Mouse (Mus musculus): Measurements from ENCODE around the gene Atp2a3.
A peak's percentile ranks its signal among the peaks of the same experiment; 100 is the strongest.

Gene Atp2a3

DNA sequence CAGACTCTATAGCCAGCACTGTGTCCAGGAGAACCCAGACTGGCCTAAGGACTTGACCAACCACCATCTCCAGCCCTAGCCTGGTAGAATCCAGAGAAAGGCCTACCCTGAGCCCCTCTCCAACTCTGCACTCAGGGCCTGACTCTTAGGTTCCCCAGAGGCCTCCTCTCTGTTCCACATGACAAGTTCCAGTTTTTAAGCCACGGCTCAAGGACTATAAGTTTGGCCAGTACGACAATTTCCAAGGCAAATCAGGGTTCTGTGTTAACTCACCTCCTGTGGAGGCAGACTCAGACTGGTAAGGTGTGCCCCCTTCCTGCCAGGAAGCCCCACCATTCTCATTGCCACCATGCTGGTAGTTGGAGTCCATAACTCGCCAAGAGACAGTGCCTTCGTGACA, 6.8 kb upstream of the Atp2a3 start:
- no peak for DNase-seq (ENCODE audit: low spot score)

DNA sequence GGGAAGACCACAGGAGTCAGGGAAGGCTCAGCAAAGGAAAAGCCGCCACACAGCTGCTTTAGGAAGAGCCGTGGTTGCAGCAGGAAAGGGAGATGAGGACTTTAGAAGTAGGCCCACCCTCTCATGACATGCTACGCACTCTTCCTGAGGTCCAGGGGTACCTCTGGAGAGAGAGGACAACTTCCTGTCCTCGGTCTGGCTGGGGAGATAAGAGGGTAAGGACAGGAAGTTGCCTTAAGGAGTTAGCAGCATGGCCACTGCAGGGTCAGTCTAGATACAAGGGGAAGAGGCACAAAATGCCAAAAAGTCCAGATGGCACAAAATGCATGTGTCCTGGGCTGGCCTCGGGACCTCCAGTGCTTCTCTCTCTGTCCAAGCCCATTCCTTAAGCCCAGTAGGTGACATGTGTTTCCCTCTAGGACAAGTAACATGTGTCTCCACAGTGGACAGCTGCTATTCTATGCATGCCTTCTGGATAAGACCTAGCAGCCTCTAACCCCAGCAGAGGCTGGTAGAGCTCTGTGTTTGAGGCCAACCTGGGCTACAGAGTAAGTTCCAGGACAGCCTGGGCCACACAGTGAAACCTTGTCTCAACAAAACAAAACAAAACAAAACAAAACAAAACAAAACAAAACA, 5.5 kb upstream of the Atp2a3 start:
- DNase-seq (ENCODE audit: low spot score) = no peak

DNA sequence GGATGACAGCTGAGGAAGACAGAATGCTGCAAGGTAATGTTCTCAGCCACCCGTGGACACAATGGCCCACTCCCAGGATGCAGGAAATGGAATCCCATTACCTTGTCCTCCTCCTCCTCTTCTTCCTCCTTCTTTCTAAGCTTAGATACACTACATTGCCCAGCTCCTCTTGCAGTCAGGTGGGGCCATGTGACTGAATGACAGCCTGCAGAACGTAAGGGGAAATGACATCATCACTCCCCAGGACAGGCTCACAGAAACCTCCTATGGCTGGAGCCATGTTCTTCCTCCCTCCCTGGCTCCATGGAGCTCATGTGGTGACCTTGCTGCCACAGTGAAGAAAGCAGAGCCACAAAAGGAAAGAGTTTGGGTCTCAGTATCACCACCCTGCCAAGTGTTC, 3.7 kb upstream of the Atp2a3 start:
- DNase-seq (ENCODE audit: low spot score) = no peak

DNA sequence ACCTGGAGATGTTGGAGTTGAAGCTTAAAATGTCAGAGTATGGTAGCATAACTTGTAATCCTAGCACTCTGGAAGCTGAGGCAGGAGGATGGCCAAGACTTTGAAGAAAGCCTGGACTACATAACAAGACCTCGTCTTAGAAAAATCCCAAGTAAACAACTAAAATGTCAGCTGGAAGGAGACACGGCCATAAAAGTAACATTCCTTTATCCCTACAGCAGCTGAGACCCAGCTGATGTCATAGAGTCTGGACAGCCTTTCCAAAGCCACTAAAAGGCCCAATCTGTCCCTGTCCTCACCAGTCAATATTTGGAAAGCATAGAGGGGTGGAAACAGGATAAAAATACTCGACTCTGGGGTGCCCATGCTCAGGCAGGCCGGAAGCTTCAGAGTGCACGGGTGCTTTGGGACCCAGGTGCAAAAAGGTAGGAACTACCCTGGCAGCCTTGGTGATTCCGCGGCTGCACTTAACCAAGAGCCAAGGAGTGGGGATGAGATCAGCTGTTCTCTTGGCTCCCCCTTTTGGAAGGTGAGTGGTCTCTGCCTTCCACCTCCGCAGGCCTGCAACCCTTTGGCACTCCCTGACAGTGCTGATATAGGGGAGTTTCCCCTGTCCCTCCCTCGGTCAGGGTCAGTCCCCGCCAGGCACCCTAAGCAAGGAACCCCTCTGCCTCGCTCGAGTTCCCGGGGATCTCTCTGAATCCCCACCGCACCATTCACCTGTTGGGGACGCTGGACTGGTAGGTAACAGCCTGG, 867 bp upstream of the Atp2a3 start:
- no peak for DNase-seq (ENCODE audit: low spot score)

DNA sequence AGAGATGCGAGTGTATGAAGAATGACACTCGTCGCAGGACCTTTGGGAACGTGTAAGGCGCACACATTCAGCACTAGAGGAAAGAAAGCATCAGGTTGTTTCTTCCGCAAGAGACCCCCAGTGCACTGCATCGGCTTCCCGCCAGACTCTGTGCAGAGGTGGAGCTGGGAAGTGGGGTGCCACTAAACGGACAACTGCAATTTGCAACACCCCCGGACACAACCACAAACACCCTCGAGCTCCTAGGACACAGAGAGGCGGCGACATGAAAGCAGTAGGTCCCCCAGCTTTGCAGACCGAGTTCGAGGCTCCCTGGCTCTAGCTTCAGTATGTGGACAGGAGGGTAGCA, 272 bp upstream of the Atp2a3 start:
- no peak for DNase-seq (ENCODE audit: low spot score)

DNA sequence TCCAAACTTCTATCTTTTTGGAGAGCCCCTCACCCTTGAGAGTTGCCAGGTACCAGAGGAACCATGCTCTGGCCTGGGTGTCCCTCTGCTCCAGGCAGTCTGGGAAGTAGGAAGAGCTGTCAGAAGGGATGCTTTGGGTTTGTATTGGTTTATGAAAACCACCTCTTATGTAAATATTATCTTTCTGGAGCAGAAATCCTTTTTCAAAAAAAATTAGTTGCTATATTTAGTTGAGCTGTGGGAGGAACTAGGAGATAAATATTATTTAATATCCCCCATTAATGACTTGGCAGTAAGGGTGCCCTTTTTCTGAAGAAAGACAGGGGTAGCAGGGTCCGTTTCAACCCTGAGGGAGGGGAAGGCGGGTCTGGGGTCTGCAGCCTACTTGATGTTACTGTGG, 1.4 kb downstream of the Atp2a3 start:
- DNase-seq (ENCODE audit: low spot score) = no peak

DNA sequence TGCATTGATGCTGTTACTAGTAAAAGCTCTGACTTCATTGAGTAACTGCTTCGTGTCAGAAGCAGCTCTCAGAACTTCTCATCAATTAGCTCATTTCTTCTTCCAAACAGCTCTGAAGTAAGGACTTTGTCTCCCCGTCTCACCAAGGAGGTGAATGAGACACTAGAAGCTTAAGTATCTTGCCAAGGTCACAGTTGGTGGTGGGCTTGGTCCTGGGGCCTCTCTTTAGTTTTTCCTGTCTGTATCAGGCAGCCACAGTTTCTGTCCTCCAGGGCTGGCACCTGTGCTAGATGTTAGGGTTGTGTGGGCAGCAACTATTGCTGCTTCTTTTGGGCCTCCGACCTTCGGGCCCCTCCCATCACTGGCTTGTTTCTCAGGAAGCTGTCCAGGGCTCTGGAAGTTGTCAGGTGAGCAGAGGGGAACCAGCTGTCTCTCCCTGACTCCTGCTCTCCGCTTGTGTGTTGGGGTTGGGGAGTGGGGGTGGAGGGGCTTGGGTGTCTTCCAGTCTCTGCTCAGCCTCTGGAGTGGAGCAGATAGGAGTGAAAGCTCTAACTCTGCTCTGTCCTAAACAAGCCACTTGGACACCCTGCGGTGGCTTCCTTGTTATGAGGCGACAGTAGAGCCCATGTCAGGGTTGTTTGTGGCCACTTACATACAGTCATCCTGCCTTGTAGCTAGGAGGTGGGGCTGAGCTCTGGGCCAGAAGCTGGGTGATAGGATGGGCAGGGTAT, 2.3 kb downstream of the Atp2a3 start:
- no peak for DNase-seq (ENCODE audit: low spot score)

DNA sequence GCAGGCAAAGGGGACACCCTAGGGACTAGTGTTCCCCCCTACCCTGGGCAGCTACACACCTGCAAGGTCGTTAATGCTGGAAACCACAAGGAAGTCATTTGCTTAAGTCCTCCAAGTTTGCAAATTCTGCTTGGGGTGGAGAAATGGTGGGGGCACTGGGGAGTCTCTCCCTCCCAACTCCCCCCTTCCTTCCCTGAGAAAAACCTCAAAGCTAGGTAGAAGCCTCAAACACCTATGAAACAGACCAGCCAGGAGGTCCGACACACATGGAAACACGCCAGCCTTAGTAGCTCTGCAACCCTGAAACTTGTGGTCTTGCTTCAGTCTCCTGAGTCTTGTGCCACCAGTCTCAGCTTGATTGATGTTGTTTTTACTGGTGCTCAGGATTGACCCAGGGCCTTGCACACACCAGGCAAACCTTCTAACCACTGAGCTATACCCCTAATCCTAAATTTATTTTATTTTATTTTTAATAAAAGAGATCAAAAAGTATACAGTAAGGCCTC, 2.9 kb downstream of the Atp2a3 start:
- no peak for DNase-seq (ENCODE audit: low spot score)

DNA sequence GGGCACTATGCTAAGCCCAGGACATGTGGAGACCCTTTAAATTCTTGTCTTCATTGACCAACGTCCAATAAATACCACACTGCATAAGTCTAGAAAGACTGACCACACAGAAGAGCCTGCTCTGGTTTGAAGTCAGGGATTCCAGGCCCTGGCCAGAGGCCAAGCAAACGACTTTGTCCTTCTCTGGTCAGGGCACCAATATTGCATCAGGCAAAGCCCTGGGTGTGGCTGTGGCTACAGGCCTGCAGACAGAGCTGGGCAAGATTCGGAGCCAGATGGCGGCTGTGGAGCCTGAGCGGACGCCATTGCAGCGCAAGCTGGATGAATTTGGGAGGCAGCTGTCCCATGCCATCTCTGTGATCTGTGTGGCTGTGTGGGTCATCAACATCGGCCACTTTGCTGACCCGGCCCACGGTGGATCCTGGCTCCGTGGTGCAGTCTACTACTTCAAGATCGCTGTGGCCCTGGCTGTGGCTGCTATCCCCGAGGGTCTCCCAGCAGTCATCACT, 14.1 kb downstream of the Atp2a3 start:
- DNase-seq (ENCODE audit: low spot score) = no peak

DNA sequence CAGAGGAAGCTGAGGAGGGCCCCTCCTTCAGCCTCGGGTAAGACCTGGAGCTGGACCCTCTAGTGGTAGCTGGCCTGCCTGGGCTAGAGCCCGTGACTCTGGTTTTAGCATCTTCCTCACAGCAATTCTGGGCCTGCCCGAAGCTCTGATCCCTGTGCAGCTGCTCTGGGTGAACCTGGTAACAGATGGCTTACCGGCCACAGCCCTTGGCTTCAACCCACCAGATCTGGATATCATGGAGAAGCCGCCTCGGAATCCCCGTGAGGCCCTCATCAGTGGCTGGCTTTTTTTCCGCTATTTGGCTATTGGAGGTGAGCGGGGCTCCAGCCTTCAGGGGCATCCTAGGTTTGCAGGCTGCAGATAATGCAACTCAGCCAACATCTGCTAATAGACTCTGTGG, 21.5 kb downstream of the Atp2a3 start:
- no peak for DNase-seq (ENCODE audit: low spot score)

DNA sequence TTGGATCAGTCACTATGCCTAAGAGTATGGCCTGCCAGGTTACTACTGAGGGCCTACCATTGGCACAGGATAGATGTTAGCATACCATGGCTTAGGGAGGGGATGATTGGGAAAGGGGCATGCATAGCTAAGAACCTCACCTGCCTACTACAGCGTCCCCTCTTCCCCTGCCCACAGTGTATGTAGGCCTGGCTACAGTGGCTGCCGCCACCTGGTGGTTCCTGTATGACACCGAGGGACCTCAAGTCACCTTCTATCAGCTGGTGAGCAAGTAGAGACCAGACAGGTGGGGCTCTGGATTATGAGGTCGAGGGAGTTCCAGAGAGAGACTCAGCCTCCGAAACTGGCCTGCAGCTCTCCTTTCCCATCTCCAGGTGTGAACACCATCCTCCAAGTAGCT, 22.3 kb downstream of the Atp2a3 start:
- DNase-seq (ENCODE audit: low spot score) = no peak

DNA sequence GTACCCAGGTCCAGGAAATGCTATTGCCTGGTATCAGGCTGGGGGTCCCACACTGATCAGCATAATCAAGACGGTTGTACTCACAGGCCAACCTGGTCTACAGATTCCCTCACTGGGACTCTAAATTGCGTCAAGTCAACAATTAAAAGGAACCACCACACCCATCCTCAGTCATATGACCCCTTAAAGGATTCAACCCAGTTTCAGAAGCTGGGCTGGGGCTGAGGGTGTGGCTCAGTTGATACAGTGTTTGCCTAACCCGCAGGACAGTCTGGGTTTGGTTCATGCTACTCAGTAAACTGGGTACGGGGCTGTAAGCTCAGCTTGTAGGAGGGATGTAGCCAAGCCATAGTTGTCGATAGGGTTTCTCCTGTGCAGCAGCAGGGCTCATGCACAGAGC, 25.8 kb downstream of the Atp2a3 start:
- DNase-seq (ENCODE audit: low spot score) = no peak

DNA sequence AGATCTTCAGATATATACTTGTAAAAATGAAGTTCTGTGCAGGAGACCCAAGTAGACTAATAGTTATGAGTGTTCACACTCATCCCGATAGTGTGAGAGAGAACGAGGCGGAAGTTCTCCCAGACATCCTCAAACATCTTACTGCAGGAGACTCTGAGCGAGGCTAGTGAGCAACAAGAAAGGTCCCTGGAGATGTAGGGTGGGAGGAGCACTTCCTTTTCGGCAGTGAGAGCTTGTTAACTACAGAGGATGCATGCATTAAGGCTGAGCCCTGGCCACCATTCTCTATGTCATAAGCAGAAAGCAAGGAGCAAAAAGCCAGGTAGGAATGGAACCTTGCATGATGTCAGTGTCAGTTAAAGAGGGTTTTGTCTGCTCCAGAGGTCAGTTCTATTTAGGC, 26.3 kb downstream of the Atp2a3 start:
- no peak for DNase-seq (ENCODE audit: low spot score)

DNA sequence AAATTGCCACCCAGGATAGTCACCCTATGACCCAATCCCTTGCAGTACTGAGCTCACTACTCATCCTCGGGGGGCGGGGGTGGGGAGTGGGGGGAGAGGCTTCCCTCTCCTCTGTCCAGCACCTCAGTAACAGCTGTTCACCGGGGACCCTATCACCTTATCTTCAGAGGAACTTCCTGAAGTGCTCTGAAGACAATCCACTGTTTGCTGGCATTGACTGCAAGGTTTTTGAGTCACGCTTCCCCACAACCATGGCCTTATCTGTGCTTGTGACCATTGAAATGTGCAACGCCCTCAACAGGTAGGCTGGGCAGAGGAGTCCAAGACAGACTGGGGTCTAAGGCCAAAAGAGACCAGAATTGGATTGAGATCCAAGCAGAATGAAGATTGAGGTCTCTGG, 26.8 kb downstream of the Atp2a3 start:
- DNase-seq (ENCODE audit: low spot score) = no peak

DNA sequence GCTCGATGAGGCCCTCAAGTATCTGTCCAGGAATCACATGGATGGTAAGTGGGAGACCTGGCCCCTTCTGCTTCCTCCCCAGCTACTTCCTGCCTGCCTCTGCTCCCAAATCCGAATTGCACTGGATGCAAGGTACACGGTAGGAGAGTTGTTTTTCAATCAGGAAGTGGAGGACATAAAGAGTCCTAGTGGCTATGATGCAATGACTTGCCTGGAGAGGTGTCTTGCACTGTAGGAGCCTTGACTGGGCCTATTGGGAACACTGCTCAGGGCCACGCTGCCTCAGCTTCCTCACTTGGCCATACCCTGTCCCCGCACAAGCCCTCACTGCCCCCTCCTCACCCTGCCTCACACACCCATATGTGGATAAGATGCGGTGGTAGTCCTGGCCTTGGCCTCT, 28.1 kb downstream of the Atp2a3 start:
- no peak for DNase-seq (ENCODE audit: low spot score)

DNA sequence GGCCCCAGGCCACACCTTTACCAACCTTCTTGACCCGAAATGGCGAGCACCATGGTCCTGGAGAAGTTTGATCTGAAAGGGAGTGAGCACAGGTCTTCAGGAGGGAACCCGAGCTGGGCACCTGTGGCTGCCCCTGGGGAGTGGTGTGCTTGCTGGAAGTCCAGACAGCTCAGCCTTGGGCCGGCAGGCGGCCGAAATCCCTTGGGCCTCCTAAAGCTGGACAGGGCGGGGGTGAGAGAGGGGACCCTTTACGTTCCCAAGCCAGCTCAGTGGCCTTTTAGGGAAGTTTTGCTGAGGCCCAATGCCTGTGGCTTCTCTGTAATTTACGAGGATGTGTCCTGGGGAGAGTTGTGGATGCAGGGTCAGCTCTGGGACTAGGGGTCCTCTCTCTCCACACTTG, 29.7 kb downstream of the Atp2a3 start:
- no peak for DNase-seq (ENCODE audit: low spot score)

DNA sequence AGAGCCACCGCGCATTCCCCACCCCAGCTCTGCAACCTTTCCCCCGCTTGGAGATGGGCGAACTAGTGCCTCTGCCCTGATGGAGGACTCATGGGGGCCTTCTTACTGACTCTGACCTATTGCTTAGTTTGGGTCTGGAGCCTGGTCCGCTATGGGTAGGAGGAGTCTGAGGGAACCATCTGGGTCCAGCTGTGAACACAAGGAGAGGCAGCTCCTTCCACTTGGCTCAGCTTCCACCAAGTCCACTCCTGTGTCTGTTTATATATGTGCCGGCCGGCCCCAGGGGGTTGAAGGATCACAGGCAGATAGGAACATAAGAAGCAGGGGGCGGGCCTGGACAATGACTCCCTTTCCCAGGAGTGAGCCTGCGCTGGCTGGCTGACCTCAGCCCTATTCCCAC, 31.0 kb downstream of the Atp2a3 start:
- peak; percentile 29 for DNase-seq (ENCODE audit: low spot score)

DNA sequence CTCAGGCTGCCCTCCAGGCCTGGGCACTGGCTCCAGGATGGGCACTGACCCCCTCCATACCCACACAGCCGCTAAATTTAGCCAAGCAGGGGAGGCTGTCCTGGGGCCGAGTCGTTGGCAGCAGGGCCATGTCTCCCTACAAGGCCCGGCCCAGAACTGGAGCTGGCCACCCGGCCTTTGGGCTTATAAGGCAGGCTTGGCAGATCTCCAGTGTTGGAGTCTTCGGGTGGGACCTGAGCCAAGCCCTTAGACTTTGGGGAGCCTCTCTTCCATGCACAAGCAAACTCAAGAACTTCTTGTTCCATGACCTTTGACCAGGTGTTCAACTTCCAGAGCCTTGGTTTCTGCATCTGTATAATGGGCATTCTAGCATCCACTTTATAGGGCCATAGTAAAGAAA, 35.4 kb downstream of the Atp2a3 start:
- DNase-seq (ENCODE audit: low spot score) = no peak

DNA sequence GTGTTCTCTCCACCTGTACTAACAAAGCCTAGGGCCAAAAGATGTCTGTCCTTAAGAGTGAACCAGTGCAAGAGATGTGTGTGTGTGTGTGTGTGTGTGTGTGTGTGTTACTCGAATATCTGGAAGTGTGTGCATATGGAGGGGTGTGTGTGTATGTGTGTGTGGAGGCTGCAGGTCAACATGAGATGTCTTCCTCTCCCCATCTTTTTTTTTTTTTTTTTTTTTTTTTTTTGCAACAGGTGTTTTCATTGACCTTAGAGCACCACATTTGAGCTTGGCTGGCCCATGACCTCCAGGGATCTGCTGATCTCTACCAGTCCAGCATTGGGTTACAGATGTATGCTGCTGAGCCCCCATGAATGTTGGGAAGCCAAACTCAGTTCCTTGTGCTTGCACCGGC, 35.8 kb downstream of the Atp2a3 start:
- no peak for DNase-seq (ENCODE audit: low spot score)

DNA sequence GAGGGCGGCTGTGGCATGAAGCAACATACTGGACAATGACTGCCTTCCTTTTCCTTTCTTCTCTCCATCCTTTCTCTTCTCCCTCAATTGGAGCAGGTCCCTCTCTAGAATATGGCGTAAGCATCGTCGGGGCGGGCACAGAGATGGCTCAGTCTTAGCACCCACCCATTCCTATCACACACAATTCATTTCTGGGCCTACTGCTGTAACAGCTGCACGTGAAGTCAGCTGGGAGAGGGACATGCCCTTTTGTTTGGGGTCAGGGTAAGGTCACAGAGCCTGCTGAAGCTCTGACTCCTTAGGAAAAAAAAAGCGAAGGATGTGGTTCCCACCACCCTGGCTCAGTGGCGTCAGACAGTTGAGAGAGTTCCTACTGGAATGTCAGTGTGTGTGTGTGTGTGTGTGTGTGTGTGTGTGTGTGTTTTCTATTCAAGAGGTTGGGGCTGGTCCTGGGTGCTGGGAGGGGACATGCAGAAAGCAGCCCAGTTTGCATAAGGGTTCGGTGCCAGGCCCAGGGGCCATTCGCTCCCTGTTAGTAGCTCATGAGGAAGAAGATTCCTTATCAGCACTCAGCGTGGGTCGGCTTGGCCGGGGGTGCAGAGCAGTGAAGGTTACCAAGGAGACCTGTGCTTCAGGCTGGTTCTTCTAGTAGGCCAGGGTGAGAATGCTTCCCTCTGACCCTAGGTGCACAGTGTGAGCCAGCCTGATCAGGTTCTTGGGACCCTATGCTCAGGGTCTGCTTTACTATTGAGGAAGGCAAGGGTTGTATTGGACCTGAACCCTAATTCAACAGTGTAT, 36.8 kb downstream of the Atp2a3 start:
- DNase-seq (ENCODE audit: low spot score) = no peak

DNA sequence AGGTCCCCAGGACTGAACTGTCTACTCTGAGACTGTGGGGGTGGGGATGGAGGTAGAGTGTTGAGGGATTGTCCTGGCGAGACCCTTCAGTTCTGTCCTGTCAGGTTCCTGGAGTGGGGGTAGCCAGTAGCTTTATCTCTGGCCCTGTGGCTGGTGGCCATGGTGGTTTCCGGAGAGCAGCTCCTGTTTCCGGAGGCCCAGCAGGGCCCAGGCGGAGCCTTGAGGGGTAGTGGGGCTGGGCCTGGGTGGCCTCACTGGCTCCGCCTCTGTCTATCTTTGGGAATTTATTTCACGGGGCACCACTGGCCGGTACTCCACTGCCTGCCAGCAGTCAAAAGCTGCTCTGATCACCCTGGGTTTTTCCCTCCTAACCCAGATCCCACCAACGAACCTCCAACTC, 37.8 kb downstream of the Atp2a3 start, which contains the start of gene P2rx1:
TSS of gene P2rx1 (plus strand) at position 333 of the 400 bp plus-strand sequence.
- peak; percentile 20 for DNase-seq (ENCODE audit: low spot score)

DNA sequence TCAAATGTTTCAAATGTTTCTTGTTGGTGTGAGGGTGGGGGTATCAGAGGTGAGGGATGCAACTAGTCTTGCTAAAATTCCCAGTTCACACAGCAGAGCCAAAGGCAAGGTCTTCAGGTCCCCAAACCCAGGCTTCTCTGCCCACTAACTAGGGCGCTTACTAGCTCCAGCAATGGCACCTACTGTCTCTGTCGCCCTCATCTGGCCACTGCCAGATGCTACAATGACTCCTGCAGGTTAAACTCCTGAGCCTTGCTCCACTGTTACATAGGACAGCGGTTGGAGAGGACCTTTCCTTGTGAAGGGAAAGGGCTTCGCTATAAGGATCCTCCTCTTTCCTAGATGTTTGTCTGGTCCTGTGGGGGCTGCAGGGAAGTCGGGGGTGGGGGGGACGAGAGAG, 40.1 kb downstream of the Atp2a3 start:
- peak; percentile 47 for DNase-seq (ENCODE audit: low spot score)
